Mouse (Mus musculus): Measurements from ENCODE around the gene Gm11758. TPM values are rescaled to one million over a fixed set of nuclear protein-coding genes. Genes with fewer than 3 reads are reported as not detected.
"Not testable (repeated sequence)": the region's sequence is repeated elsewhere in the genome, so short reads cannot be mapped to it uniquely, and the experiment has no call there.

Gene Gm11758
- total RNA-seq (2021): not detected
- long read RNA-seq, experiment 1: 0 reads
- long read RNA-seq, experiment 2: 0 reads

DNA sequence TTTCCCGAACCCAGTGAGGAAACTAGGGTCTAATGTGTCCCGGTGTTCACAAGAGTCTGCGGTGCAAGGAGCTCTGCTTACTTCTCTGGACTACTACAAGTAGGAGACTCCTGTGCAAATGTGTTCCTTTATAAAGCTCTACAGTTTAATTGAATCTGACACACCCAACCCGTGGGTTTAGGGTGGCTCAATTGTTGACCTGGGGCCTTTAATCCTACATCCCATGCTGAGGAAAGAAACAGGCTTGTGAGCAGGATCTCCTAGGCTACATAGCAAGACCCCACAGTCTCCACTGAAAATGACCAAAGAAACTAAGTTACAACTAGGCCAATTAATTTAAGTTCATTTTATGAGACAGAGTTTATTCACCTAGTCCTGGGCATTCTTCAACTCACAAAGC lies at the start of gene Gm11758:
Gene Gm11758 (minus strand): TSS at position 101 of the 400 bp plus-strand sequence.
- DNase-seq: not testable (repeated sequence)

DNA sequence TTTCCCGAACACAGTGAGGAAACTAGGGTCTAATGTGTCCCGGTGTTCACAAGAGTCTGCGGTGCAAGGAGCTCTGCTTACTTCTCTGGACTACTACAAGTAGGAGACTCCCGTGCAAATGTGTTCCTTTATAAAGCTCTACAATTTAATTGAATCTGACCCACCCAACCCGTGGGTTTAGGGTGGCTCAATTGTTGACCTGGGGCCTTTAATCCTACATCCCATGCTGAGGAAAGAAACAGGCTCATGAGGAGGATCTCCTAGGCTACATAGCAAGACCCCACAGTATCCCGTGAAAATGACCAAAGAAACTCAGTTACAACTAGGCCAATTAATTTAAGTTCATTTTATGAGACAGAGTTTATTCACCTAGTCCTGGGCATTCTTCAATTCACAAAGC lies 44.6 kb upstream of the Gm11758 start, which contains the start of gene Gm11756:
Gene Gm11756 (minus strand): TSS at position 101 of the 400 bp plus-strand sequence.
- not testable (repeated sequence) for DNase-seq

- DNase-seq: not testable (repeated sequence)
Observed at GRCm38 (mm10) chr4:73905853-73906252, 29.8 kb upstream of the Gm11758 start, which contains the start of gene Gm13871. Gene Gm13871 (minus strand): TSS chr4:73905953.

DNA sequence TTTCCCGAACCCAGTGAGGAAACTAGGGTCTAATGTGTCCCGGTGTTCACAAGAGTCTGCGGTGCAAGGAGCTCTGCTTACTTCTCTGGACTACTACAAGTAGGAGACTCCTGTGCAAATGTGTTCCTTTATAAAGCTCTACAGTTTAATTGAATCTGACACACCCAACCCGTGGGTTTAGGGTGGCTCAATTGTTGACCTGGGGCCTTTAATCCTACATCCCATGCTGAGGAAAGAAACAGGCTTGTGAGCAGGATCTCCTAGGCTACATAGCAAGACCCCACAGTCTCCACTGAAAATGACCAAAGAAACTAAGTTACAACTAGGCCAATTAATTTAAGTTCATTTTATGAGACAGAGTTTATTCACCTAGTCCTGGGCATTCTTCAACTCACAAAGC lies 14.9 kb upstream of the Gm11758 start, which contains the start of gene Gm11757:
Gene Gm11757 (minus strand): TSS at position 101 of the 400 bp plus-strand sequence.
- not testable (repeated sequence) for DNase-seq

GRCm38 (mm10) chr4:73826587-73826986 lies 49.5 kb downstream of the Gm11758 start:
- no peak for DNase-seq

Other genes starting within 250 kb of the Gm11758 start
- not detected for gene Gm11236, start 238.1 kb downstream of the Gm11758 start, total RNA-seq (2021)
- not detected for gene Gm11239, start 207.9 kb downstream of the Gm11758 start, total RNA-seq (2021)
- not detected for gene Gm428, start 192.8 kb downstream of the Gm11758 start, total RNA-seq (2021)
- gene Rasef, start 85.3 kb downstream of the Gm11758 start, total RNA-seq (2021): under 1 TPM; 0.18 to 0.24 TPM
- not detected for gene Gm11757, start 14.8 kb upstream of the Gm11758 start, total RNA-seq (2021)
- not detected for gene Gm13871, start 29.7 kb upstream of the Gm11758 start, total RNA-seq (2021)
- under 1 TPM in 1 of 2 experiments, not detected in 1; 0.21 TPM for gene Gm11756, start 44.5 kb upstream of the Gm11758 start, total RNA-seq (2021)
- 1 to 10 TPM in 1 of 2 experiments, under 1 TPM in 1; 0.93 to 5.9 TPM for gene 2310002L09Rik, start 74.6 kb upstream of the Gm11758 start, total RNA-seq (2021)
- under 1 TPM; 0.54 to 1.00 TPM for gene Frmd3, start 137.2 kb upstream of the Gm11758 start, total RNA-seq (2021)